Mouse (Mus musculus): ENCODE data around the gene D430041D05Rik. TPM values are rescaled to one million over a fixed set of nuclear protein-coding genes. Genes with fewer than 3 reads are reported as not detected.
A peak's percentile ranks its signal among the peaks of the same experiment; 100 is the strongest.

Gene D430041D05Rik
- total and polyA plus RNA-seq, 3 experiments: not detected

DNA sequence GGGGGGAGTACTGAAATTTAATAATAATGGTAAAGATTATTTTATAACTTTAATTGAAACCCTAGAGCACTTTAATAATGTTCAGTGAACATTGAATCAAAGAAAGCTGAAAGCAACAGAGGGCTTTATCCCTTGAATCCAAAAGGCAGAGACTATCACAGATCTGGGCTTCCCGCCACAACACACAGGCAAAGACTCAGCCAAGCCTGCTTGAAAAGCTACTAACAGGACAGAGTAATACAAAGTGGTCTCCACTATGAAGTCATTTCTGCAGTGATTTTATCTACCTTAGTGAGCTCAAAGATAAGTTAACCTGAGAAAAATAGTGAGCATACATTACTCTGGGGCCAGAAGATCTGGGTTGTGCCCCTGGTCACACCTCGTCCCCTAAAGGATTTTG lies 128.0 kb downstream of the D430041D05Rik start (continued):
- TF ChIP-seq NRF1 (IDR thresholded peaks at IDR 0.05; ENCODE audit: low read depth, low read length): no peak

DNA sequence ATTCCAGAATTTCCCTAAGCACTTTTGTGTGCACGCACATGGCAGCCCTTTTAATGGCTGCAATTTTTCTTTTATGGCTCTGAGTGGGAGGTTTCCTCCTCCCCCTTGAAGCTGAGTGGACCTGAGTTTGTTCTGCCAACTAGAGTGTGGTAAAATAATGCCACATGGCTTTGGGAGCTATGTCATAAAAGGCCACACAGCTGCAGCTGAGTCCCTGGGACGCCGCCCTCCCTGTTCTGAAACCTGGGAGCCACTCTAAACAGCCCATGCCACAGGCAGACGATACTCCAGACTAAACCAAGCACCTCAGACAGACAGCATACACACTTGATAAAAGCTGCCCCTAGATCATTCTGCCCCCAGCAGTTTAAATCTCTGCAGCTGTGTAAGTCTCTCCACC lies 143.8 kb downstream of the D430041D05Rik start:
- dilution Hi-C loops (cut with MboI; ENCODE audit: extremely low pct_ligation_motif_present, extremely low pct_unique_long_range_greater_than_20kb, low sequenced_read_pairs) (no loop called here), in situ Hi-C loops (cut with MboI; ENCODE audit: low pct_ligation_motif_present, low pct_unique_long_range_greater_than_20kb, low sequenced_read_pairs) (no loop called here)
- Histone ChIP-seq H3K27ac (ENCODE audit: insufficient read depth, low read depth) (no peak overlapping the region), H3K9ac (ENCODE audit: insufficient read depth, low read depth) (no peak overlapping the region), H3K9me3 (replicated peaks; ENCODE audit: low read length) (no peaks in the 10 kb centered on the region), H3K36me3 (replicated peaks in 1 of 2; ENCODE audit: control insufficient read depth in 1 of 2, insufficient read depth in 1 of 2, low read length in 1 of 2) (no peaks in the 10 kb centered on the region), H3K27me3 (replicated peaks) (peaks cover 1% of the 10 kb centered on the region), H3K4me1 (ENCODE audit: control insufficient read depth in 1 of 2, insufficient read depth in 2 of 2) (peaks cover under 1 to 2% of the 10 kb centered on the region in 2 experiments; a peak in 1 of 4 replicates), H3K4me2 (ENCODE audit: insufficient read depth, low read depth, poor library complexity, severe bottlenecking) (no peak overlapping the region), H3K79me2 (replicated peaks; ENCODE audit: control insufficient read depth, extremely low read depth, insufficient read depth, poor library complexity, severe bottlenecking) (no peaks in the 10 kb centered on the region), H3K4me3 (replicated peaks in 1 of 3; ENCODE audit: low read depth in 2 of 3, low read length in 2 of 3, poor library complexity in 1 of 3) (no peak overlapping the region)
- TF ChIP-seq POLR2AphosphoS2 (IDR thresholded peaks at IDR 0.05; ENCODE audit: low read depth, low read length) (no peak), MAZ (IDR thresholded peaks at IDR 0.05; ENCODE audit: low read depth, low read length) (no peak), USF1 (IDR thresholded peaks at IDR 0.05; ENCODE audit: low read depth, low read length) (no peak), RAD21 (IDR thresholded peaks at IDR 0.05; ENCODE audit: low read depth, low read length) (no peak), USF2 (conservative IDR thresholded peaks at IDR 0.05; ENCODE audit: low read depth, low read length) (no peak), KAT2A (IDR thresholded peaks at IDR 0.05; ENCODE audit: insufficient replicate concordance, low read length) (no peak), POLR2A (IDR thresholded peaks at IDR 0.05; ENCODE audit: low read depth, low read length) (no peak), MYC (IDR thresholded peaks at IDR 0.05; ENCODE audit: low read depth, low read length) (no peak)
- no peak for DNase-seq (ENCODE audit: extremely low read depth)

DNA sequence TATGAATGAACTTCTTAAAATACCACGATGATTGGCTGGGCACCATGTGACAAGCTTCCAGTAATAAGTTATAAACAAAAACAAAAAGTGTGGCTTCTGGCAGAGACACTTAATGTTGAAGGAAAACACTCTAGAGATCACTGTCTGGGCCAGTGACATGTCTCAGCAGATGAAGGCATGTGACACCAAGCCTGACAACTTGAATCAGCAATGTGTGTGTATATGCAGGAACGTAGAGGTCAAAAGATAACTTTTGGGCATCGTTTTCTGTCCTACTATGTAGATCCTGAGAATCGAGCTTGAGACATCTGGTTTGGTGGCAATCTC lies 149.1 kb downstream of the D430041D05Rik start:
- peaks cover 1% of the 10 kb centered on the region for H3K27me3 ChIP-seq (replicated peaks)
- no peak for DNase-seq (ENCODE audit: extremely low read depth)
- dilution Hi-C loops (cut with MboI; ENCODE audit: extremely low pct_ligation_motif_present, extremely low pct_unique_long_range_greater_than_20kb, low sequenced_read_pairs) (no loop called here), in situ Hi-C loops (cut with MboI; ENCODE audit: low pct_ligation_motif_present, low pct_unique_long_range_greater_than_20kb, low sequenced_read_pairs) (no loop called here)
- no peak overlapping the region for H3K4me3 ChIP-seq (replicated peaks in 1 of 3; ENCODE audit: low read depth in 2 of 3, low read length in 2 of 3, poor library complexity in 1 of 3)
- H3K9ac ChIP-seq (ENCODE audit: insufficient read depth, low read depth): no peak overlapping the region
- TF ChIP-seq SMC3 (IDR thresholded peaks at IDR 0.05; ENCODE audit: low read depth, low read length): no peak
- no peak for TF ChIP-seq TBP (conservative IDR thresholded peaks at IDR 0.05; ENCODE audit: low read depth, low read length)
- TF ChIP-seq MAZ (IDR thresholded peaks at IDR 0.05; ENCODE audit: low read depth, low read length): no peak
- TF ChIP-seq PAX5 (IDR thresholded peaks at IDR 0.05; ENCODE audit: low read length): no peak
- TF ChIP-seq SIN3A (IDR thresholded peaks at IDR 0.05; ENCODE audit: low read length): no peak
- no peak for TF ChIP-seq E2F4 (IDR thresholded peaks at IDR 0.05; ENCODE audit: insufficient replicate concordance, low read depth, low read length)
- TF ChIP-seq USF2 (conservative IDR thresholded peaks at IDR 0.05; ENCODE audit: low read depth, low read length): no peak
- TF ChIP-seq UBTF (IDR thresholded peaks at IDR 0.05; ENCODE audit: low read depth, low read length): no peak
- no peak for TF ChIP-seq CTCF (conservative IDR thresholded peaks at IDR 0.05 in 1 of 2, IDR thresholded peaks at IDR 0.05 in 1 of 2; ENCODE audit: low read depth in 2 of 2, low read length in 2 of 2)
- TF ChIP-seq MXI1 (IDR thresholded peaks at IDR 0.05; ENCODE audit: low read depth, low read length): no peak
- TF ChIP-seq KAT2A (IDR thresholded peaks at IDR 0.05; ENCODE audit: insufficient replicate concordance, low read length): no peak
- no peak for TF ChIP-seq HCFC1 (IDR thresholded peaks at IDR 0.05; ENCODE audit: low read depth, low read length)
- no peak for TF ChIP-seq ZNF384 (IDR thresholded peaks at IDR 0.05; ENCODE audit: low read depth, low read length)
- TF ChIP-seq ZKSCAN1 (IDR thresholded peaks at IDR 0.05; ENCODE audit: borderline replicate concordance, low read depth, low read length): no peak
- TF ChIP-seq ZC3H11A (IDR thresholded peaks at IDR 0.05; ENCODE audit: low read depth, low read length): no peak
- TF ChIP-seq MAFK (IDR thresholded peaks at IDR 0.05; ENCODE audit: insufficient replicate concordance, low read length): no peak
- TF ChIP-seq RAD21 (IDR thresholded peaks at IDR 0.05; ENCODE audit: low read depth, low read length): no peak
- no peak for TF ChIP-seq USF1 (IDR thresholded peaks at IDR 0.05; ENCODE audit: low read depth, low read length)
- no peaks in the 10 kb centered on the region for H3K36me3 ChIP-seq (replicated peaks in 1 of 2; ENCODE audit: control insufficient read depth in 1 of 2, insufficient read depth in 1 of 2, low read length in 1 of 2)
- H3K4me1 ChIP-seq (ENCODE audit: control insufficient read depth in 1 of 2, insufficient read depth in 2 of 2): peaks cover 4 to 14% of the 10 kb centered on the region in 2 experiments
- H3K79me2 ChIP-seq (replicated peaks; ENCODE audit: control insufficient read depth, extremely low read depth, insufficient read depth, poor library complexity, severe bottlenecking): no peaks in the 10 kb centered on the region
- peak overlapping the region; percentile 52; the same call in 1 of the 2 replicates for H3K4me2 ChIP-seq (ENCODE audit: insufficient read depth, low read depth, poor library complexity, severe bottlenecking)
- H3K27ac ChIP-seq (ENCODE audit: insufficient read depth, low read depth): no peak overlapping the region
- H3K9me3 ChIP-seq (replicated peaks; ENCODE audit: low read length): no peaks in the 10 kb centered on the region
